Mouse (Mus musculus): ENCODE measurements around the gene Sucla2. TPM values are rescaled to one million over a fixed set of nuclear protein-coding genes. Genes with fewer than 3 reads are reported as not detected.
"Not testable (repeated sequence)": the region's sequence is repeated elsewhere in the genome, so short reads cannot be mapped to it uniquely, and the experiment has no call there.

Gene Sucla2
- polyA plus RNA-seq, 1 experiment from 2014 or later, result 127 TPM

- Histone ChIP-seq H3K4me1 (ENCODE audit: control insufficient read depth, insufficient read depth, low read length) (peaks cover 8% of the 10 kb centered on the region), H3K36me3 (ENCODE audit: control insufficient read depth, insufficient read depth, low read length) (peaks cover 3% of the 10 kb centered on the region), H3K4me3 (replicated peaks; ENCODE audit: low read depth, low read length) (no peak overlapping the region), H3K27me3 (ENCODE audit: control insufficient read depth, insufficient read depth, low read length) (no peaks in the 10 kb centered on the region), H3K27ac (replicated peaks; ENCODE audit: low read depth, low read length) (no peak overlapping the region), H3K4me2 (ENCODE audit: low read length) (no peak overlapping the region), H3K9ac (replicated peaks; ENCODE audit: low read length) (no peak overlapping the region), H3K9me3 (ENCODE audit: control insufficient read depth, low read length) (no peaks in the 10 kb centered on the region)
- DNase-seq (no peak), ATAC-seq (ENCODE audit: low FRiP score, low TSS enrichment) (no peak)
- WGBS, result 91% methylated on average over 15 of the region's 15 CpGs
Observed at GRCm38 (mm10) chr14:73507200-73507599, 17.9 kb upstream of the Sucla2 start.

DNA sequence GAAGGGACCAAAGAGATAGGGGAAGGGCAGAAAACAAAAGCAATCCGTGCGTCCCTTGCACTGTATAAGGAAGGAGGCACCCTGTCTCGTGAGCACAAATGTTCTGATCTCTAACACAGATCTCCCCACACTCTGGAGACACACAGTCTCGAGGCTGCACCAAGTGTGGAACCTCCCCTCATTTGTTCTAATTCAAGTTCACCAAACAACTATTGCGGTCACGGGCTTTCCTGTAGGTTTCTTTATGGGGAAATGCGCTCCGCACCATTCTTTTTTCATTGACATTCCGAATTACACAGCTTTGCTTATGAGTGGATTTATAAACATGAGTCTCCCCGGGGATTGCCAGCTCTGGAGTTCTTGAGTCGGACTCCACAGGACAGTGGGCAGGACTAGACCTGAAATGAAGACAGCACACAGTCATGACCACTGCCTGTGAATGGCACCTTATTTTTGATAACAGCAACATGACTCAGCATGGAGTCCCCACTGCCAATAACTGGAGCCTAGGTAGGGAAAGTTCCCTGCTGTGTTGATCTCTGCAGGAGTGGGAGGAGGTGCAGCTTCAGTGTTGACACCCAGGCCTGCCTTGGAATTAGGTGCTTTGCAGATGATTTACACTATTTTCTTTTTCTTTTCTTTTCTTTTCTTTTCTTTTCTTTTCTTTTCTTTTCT, 17.3 kb upstream of the Sucla2 start:
- H3K4me2 ChIP-seq (ENCODE audit: low read length), result no peak overlapping the region
- H3K9me3 ChIP-seq (ENCODE audit: control insufficient read depth, low read length), result no peaks in the 10 kb centered on the region
- no peak for ATAC-seq (ENCODE audit: low FRiP score, low TSS enrichment)
- H3K27me3 ChIP-seq (ENCODE audit: control insufficient read depth, insufficient read depth, low read length), result no peaks in the 10 kb centered on the region
- H3K36me3 ChIP-seq (ENCODE audit: control insufficient read depth, insufficient read depth, low read length), result peaks cover 8% of the 10 kb centered on the region
- no peak for DNase-seq
- H3K4me3 ChIP-seq (replicated peaks; ENCODE audit: low read depth, low read length), result no peak overlapping the region
- H3K4me1 ChIP-seq (ENCODE audit: control insufficient read depth, insufficient read depth, low read length), result peaks cover 8% of the 10 kb centered on the region
- 78% methylated on average over 11 of the region's 11 CpGs for WGBS
- no peak overlapping the region for H3K9ac ChIP-seq (replicated peaks; ENCODE audit: low read length)
- H3K27ac ChIP-seq (replicated peaks; ENCODE audit: low read depth, low read length), result no peak overlapping the region

DNA sequence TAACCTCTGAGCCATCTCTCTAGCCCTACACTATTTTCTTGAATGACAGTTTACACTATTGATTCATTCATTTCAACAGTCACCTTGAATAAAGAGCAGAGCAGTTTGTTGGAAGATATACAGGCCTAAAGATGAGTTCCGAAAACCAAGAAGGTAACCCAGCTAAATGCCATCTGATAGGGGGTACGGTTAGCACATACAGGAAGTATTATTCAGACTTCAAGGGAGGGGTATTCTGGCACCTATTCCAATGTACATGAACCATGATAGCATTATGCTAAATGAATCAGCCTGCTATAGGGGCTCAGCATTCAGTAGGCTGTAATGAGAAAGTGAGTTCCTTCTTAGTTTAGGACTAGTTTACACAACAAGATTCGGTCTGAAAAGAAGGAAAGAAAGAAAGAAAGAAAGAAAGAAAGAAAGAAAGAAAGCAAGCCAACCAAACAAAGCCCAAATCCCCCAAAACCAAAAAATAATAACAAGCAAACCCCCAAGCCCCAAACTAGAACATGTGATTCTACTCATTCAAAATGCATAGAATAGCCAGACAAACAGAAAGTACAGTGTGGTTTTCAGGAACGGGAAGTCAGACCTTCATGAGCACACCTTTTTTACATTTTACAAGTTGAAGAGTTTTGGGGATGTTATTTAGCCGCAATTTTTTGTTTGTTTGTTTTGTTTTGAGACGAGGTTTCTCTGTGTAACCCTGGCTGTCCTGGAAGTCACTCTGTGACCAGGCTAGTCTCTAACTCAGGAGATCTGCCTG, 16.3 kb upstream of the Sucla2 start:
- Histone ChIP-seq H3K4me2 (ENCODE audit: low read length) (no peak overlapping the region), H3K4me3 (replicated peaks; ENCODE audit: low read depth, low read length) (no peak overlapping the region), H3K9ac (replicated peaks; ENCODE audit: low read length) (no peak overlapping the region), H3K27me3 (ENCODE audit: control insufficient read depth, insufficient read depth, low read length) (no peaks in the 10 kb centered on the region), H3K27ac (replicated peaks; ENCODE audit: low read depth, low read length) (no peak overlapping the region), H3K4me1 (ENCODE audit: control insufficient read depth, insufficient read depth, low read length) (peaks cover 8% of the 10 kb centered on the region), H3K36me3 (ENCODE audit: control insufficient read depth, insufficient read depth, low read length) (peaks cover 12% of the 10 kb centered on the region), H3K9me3 (ENCODE audit: control insufficient read depth, low read length) (no peaks in the 10 kb centered on the region)
- ATAC-seq (ENCODE audit: low FRiP score, low TSS enrichment), result no peak
- WGBS, result 95% methylated on average over 6 of the region's 6 CpGs
- no peak for DNase-seq

DNA sequence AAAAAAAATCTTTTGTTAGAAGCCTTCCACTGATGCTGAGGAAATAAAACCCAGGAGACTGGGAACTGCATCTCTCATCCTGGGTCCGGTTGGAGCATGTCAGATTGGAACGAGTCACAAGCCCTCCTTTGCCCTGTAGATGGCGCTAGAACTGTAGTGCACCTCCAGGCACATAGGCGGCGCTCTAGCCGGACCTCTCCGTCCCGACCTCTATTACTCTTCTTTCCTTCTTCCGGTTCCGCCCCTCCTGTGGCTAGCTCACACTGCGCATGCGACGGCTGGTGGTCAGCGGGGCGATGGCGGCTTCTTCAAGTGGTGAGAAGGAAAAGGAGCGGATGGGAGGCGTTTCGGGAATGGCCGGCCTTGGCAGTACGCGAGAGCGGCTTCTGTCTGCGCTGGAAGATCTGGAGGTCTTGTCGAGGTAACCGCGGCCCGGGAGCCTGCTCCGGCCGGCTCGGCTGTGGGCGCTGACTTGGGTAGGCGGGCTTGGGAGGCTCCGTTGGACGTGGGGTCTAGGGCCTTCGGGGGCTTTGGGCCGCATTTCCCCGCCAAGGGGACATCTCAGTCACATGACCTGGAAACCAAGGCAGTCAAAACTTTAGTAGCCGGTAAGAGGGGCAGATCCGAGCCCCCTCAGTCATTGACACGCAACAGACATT, 15.2 kb upstream of the Sucla2 start, which contains the start of gene Med4:
Gene Med4 (plus strand): TSS at position 261 of the 659 bp plus-strand sequence.
- peak within 1 kb of the TSS; percentile 83 for H3K4me3 ChIP-seq (replicated peaks; ENCODE audit: low read depth, low read length)

GRCm38 (mm10) chr14:73524136-73524535, 983 bp upstream of the Sucla2 start:
- ATAC-seq (ENCODE audit: low FRiP score, low TSS enrichment) (no peak), DNase-seq (no peak)
- WGBS, result 78% methylated on average over 3 of the region's 3 CpGs
- H3K4me3 ChIP-seq (replicated peaks; ENCODE audit: low read depth, low read length), result no peak overlapping the region
- no peaks in the 10 kb centered on the region for H3K27me3 ChIP-seq (ENCODE audit: control insufficient read depth, insufficient read depth, low read length)
- H3K36me3 ChIP-seq (ENCODE audit: control insufficient read depth, insufficient read depth, low read length), result no peaks in the 10 kb centered on the region
- no peak overlapping the region; the same call in 1 of the 2 replicates for H3K9ac ChIP-seq (replicated peaks; ENCODE audit: low read length)
- H3K4me2 ChIP-seq (ENCODE audit: low read length), result peak overlapping the region; percentile 33
- H3K27ac ChIP-seq (replicated peaks; ENCODE audit: low read depth, low read length), result no peak overlapping the region
- H3K4me1 ChIP-seq (ENCODE audit: control insufficient read depth, insufficient read depth, low read length), result 0 out of 2 replicates have a peak, but pooled peaks cover 4% of the 10 kb centered on the region
- H3K9me3 ChIP-seq (ENCODE audit: control insufficient read depth, low read length), result no peaks in the 10 kb centered on the region

More for the DNA sequence above, 15.2 kb upstream of the Sucla2 start, which contains the start of gene Med4:
- ATAC-seq (ENCODE audit: low FRiP score, low TSS enrichment), result peak; percentile 95
- H3K9me3 ChIP-seq (ENCODE audit: control insufficient read depth, low read length), result no peaks in the 10 kb centered on the region
- peaks cover 19% of the 10 kb centered on the region for H3K36me3 ChIP-seq (ENCODE audit: control insufficient read depth, insufficient read depth, low read length)
- H3K4me2 ChIP-seq (ENCODE audit: low read length), result peak within 1 kb of the TSS; percentile 92
- peak within 1 kb of the TSS; percentile 84 for H3K9ac ChIP-seq (replicated peaks; ENCODE audit: low read length)
- under 1% methylated on average over 41 of the region's 41 CpGs for WGBS
- DNase-seq, result peak; percentile 97
- peaks cover 8% of the 10 kb centered on the region for H3K4me1 ChIP-seq (ENCODE audit: control insufficient read depth, insufficient read depth, low read length)
- H3K27me3 ChIP-seq (ENCODE audit: control insufficient read depth, insufficient read depth, low read length), result no peaks in the 10 kb centered on the region
- 0 out of 2 replicates have a peak within 1 kb of the TSS, but pooled peaks have one; percentile 17 for H3K27ac ChIP-seq (replicated peaks; ENCODE audit: low read depth, low read length)

DNA sequence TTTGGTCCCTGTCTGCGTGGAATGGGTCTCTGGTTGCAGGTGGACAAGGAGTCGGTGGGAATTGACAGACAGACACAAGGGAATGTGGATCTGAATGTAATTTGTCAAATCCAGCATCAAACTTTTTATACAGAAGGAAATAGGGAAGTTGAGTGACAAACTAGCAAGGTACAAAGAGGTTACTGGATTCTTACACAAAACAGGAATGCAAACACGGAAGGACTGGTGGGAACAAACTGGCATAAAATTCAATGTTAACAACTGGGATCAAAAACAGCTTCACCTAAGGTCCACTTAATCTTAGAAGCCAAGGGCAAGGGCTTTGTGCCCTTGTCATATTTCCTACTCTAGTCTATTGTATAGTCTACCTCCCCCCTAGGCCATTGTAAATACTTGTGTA, 3.5 kb downstream of the Sucla2 start:
- not testable (repeated sequence) for ATAC-seq (ENCODE audit: low FRiP score, low TSS enrichment); H3K4me3 ChIP-seq (replicated peaks; ENCODE audit: low read depth, low read length); DNase-seq; H3K36me3 ChIP-seq (ENCODE audit: control insufficient read depth, insufficient read depth, low read length); H3K4me2 ChIP-seq (ENCODE audit: low read length); H3K27ac ChIP-seq (replicated peaks; ENCODE audit: low read depth, low read length); H3K4me1 ChIP-seq (ENCODE audit: control insufficient read depth, insufficient read depth, low read length); H3K27me3 ChIP-seq (ENCODE audit: control insufficient read depth, insufficient read depth, low read length); H3K9me3 ChIP-seq (ENCODE audit: control insufficient read depth, low read length); H3K9ac ChIP-seq (replicated peaks; ENCODE audit: low read length)
- WGBS, result 86% methylated on average over 3 of the region's 3 CpGs

GRCm38 (mm10) chr14:73533755-73534465, 8.8 kb downstream of the Sucla2 start:
- ATAC-seq (ENCODE audit: low FRiP score, low TSS enrichment) (no peak), DNase-seq (peak; percentile 22)
- no peaks in the 10 kb centered on the region for H3K27me3 ChIP-seq (ENCODE audit: control insufficient read depth, insufficient read depth, low read length)

DNA sequence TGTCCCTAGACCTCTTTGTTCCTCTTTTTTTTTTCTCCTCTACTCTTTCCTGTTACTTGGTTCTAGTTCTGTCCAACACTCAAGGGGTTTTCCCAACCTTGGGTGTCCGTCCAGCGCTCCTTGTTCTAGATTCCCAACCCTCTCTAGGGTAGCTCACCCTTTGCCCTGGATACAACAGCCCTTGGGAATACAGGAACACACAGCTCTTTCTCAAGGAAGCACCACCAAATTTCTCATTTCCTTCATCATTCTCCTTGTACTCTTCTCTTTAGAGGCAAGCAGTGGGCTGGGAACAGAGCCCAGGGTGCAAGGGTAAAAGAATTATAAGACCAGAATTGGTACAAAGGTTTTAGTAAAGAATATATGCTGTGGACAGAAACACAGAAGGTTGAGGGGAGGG, 10.5 kb downstream of the Sucla2 start:
- DNase-seq (no peak), ATAC-seq (ENCODE audit: low FRiP score, low TSS enrichment) (no peak)
- Histone ChIP-seq H3K4me2 (ENCODE audit: low read length) (no peak overlapping the region), H3K4me3 (replicated peaks; ENCODE audit: low read depth, low read length) (no peak overlapping the region), H3K27ac (replicated peaks; ENCODE audit: low read depth, low read length) (no peak overlapping the region), H3K27me3 (ENCODE audit: control insufficient read depth, insufficient read depth, low read length) (no peaks in the 10 kb centered on the region), H3K36me3 (ENCODE audit: control insufficient read depth, insufficient read depth, low read length) (no peaks in the 10 kb centered on the region), H3K4me1 (ENCODE audit: control insufficient read depth, insufficient read depth, low read length) (no peaks in the 10 kb centered on the region), H3K9ac (replicated peaks; ENCODE audit: low read length) (no peak overlapping the region), H3K9me3 (ENCODE audit: control insufficient read depth, low read length) (no peaks in the 10 kb centered on the region)
- 88% methylated on average over 2 of the region's 2 CpGs for WGBS

More at GRCm38 (mm10) chr14:73533755-73534465, 8.8 kb downstream of the Sucla2 start:
- 69% methylated on average over 6 of the region's 6 CpGs for WGBS
- H3K4me1 ChIP-seq (ENCODE audit: control insufficient read depth, insufficient read depth, low read length), result no peaks in the 10 kb centered on the region
- no peak overlapping the region for H3K4me3 ChIP-seq (replicated peaks; ENCODE audit: low read depth, low read length)
- no peaks in the 10 kb centered on the region for H3K9me3 ChIP-seq (ENCODE audit: control insufficient read depth, low read length)
- no peak overlapping the region for H3K4me2 ChIP-seq (ENCODE audit: low read length)
- no peak overlapping the region for H3K9ac ChIP-seq (replicated peaks; ENCODE audit: low read length)
- no peaks in the 10 kb centered on the region for H3K36me3 ChIP-seq (ENCODE audit: control insufficient read depth, insufficient read depth, low read length)
- no peak overlapping the region for H3K27ac ChIP-seq (replicated peaks; ENCODE audit: low read depth, low read length)

Data from midbrain, embryonic 14.5 days (tissue).